17 mouse cellular contexts compared by ENCODE assay signal in the genomic region with DNA sequence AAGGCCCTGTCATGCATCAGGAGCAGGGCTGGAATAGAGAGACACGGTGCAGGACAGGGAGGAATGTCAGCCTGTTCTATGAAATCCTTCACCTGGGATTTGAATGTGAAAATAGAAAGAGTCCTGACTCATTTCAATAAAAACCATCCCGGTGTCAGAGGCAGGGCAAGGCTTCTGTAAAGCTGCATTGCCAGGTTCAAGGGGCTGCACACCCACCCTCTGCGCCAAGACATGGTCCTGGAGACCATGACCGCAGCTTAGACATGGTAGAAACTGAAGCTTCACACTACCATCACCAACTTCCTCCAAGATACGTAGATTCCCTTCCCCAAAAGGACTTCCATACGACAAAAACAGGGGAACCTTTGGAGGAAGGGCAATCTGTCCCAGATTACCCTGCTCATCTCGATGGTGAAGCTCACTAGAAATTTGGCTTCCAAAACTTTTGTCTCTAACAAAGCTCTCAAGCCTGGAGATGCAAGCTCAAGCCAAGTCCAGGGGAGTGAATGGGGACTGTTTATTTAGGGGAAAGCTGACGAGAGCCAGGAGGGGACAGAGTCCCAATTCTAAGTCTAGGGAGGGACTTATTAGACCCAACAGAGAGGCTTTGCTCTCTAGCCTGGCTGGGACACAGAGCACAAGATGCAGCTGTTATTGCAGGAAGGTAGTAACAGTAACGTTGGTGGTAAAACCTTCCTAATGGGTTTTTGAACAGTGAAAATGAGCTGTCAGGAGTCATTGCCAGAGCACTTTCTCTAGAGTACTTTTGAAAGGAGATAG.
DNase-seq lines count a peak whose midpoint lies in the region; ATAC-seq lines count a peak whose summit lies in the region.
"Had no signal": no experiment of that assay in that cellular context is flagged by ENCODE, and none has a peak within 500 bp of the region (broad histone marks: within the 10 kb centered on the region; RNA-seq: fewer than 3 reads in every experiment).

No protein-coding gene starts in this region.

- 79% methylated on average over 9 of the region's 9 CpGs for WGBS in hindbrain, embryonic 12.5 days
- 84% methylated on average over 9 of the region's 9 CpGs for WGBS in hindbrain, embryonic 14.5 days
- WGBS in midbrain, embryonic 10.5 days: 82% methylated on average over 9 of the region's 9 CpGs
- 83% methylated on average over 9 of the region's 9 CpGs for WGBS in midbrain, embryonic 11.5 days
- WGBS in midbrain, embryonic 16.5 days: 81% methylated on average over 9 of the region's 9 CpGs

- H3K4me2 ChIP-seq in hindbrain, embryonic 12.5 days (replicated peaks): no peak overlapping the region
- H3K4me2 ChIP-seq in hindbrain, embryonic 14.5 days (replicated peaks): no peak overlapping the region
- no peak overlapping the region for H3K4me2 ChIP-seq in midbrain, embryonic 11.5 days
- H3K4me2 ChIP-seq in midbrain, embryonic 16.5 days (ENCODE audit: low read length): no peak overlapping the region
- H3K4me2 ChIP-seq: limb, embryonic 13.5 days; liver, embryonic 13.5 days; lung, embryonic 15.5 days; neural tube, embryonic 12.5 days had no signal

- H3K9me3 ChIP-seq in hindbrain, embryonic 12.5 days (replicated peaks): no peaks in the 10 kb centered on the region
- no peaks in the 10 kb centered on the region for H3K9me3 ChIP-seq in hindbrain, embryonic 14.5 days (ENCODE audit: control insufficient read depth, low read length)
- H3K9me3 ChIP-seq in midbrain, embryonic 10.5 days (replicated peaks): no peaks in the 10 kb centered on the region
- H3K9me3 ChIP-seq in midbrain, embryonic 11.5 days (ENCODE audit: control insufficient read depth, low read length): no peaks in the 10 kb centered on the region
- no peaks in the 10 kb centered on the region for H3K9me3 ChIP-seq in midbrain, embryonic 16.5 days (replicated peaks; ENCODE audit: control insufficient read depth, low read length, poor library complexity, severe bottlenecking)
- H3K9me3 ChIP-seq: limb, embryonic 13.5 days; liver, embryonic 13.5 days; lung, embryonic 15.5 days; neural tube, embryonic 12.5 days had no signal

- H3K4me1 ChIP-seq in hindbrain, embryonic 12.5 days: peaks cover 25% of the 10 kb centered on the region
- H3K4me1 ChIP-seq in hindbrain, embryonic 14.5 days (replicated peaks; ENCODE audit: control insufficient read depth, insufficient read depth, low read length): peaks cover 27% of the 10 kb centered on the region
- H3K4me1 ChIP-seq in midbrain, embryonic 10.5 days: peaks cover 29% of the 10 kb centered on the region
- peaks cover 15% of the 10 kb centered on the region for H3K4me1 ChIP-seq in midbrain, embryonic 11.5 days (ENCODE audit: control insufficient read depth, insufficient read depth, low read length)
- H3K4me1 ChIP-seq in midbrain, embryonic 16.5 days (ENCODE audit: control insufficient read depth, insufficient read depth, low read length): peaks cover 5% of the 10 kb centered on the region; the same call in 1 of the 2 replicates
- H3K4me1 ChIP-seq: liver, embryonic 13.5 days had no signal

- DNase-seq in hindbrain, embryonic 14.5 days (ENCODE audit: low spot score): no peak
- no peak for DNase-seq in midbrain, embryonic 10.5 days (ENCODE audit: low spot score)
- no peak for DNase-seq in midbrain, embryonic 11.5 days (ENCODE audit: low spot score, missing footprints)
- DNase-seq in induced T-regulatory cell, adult 2 months (ENCODE audit: low read depth): peak; percentile 66
- no peak for DNase-seq in cerebellum, postnatal 36 days
- DNase-seq: cerebellum, adult 2 months; kidney, adult 9 months; kidney, postnatal 36 days; liver, embryonic 13.5 days; thymus, postnatal 14 days had no signal

- no peak overlapping the region for H3K4me3 ChIP-seq in hindbrain, embryonic 12.5 days
- no peak overlapping the region for H3K4me3 ChIP-seq in hindbrain, embryonic 14.5 days (replicated peaks; ENCODE audit: low read length)
- H3K4me3 ChIP-seq in midbrain, embryonic 10.5 days: no peak overlapping the region
- H3K4me3 ChIP-seq in midbrain, embryonic 11.5 days (ENCODE audit: low read depth, low read length): no peak overlapping the region
- H3K4me3 ChIP-seq in midbrain, embryonic 16.5 days (ENCODE audit: low read depth, low read length): no peak overlapping the region
- H3K4me3 ChIP-seq: limb, embryonic 13.5 days; liver, embryonic 13.5 days; lung, embryonic 15.5 days; neural tube, embryonic 12.5 days had no signal

- no peaks in the 10 kb centered on the region for H3K27me3 ChIP-seq in hindbrain, embryonic 12.5 days
- H3K27me3 ChIP-seq in hindbrain, embryonic 14.5 days (ENCODE audit: control insufficient read depth, insufficient read depth, low read length): no peaks in the 10 kb centered on the region
- no peaks in the 10 kb centered on the region for H3K27me3 ChIP-seq in midbrain, embryonic 10.5 days (ENCODE audit: low read depth, poor library complexity, severe bottlenecking)
- no peaks in the 10 kb centered on the region for H3K27me3 ChIP-seq in midbrain, embryonic 11.5 days (ENCODE audit: control insufficient read depth, insufficient read depth, low read length)
- H3K27me3 ChIP-seq in midbrain, embryonic 16.5 days (ENCODE audit: control insufficient read depth, insufficient read depth, low read depth, low read length): no peaks in the 10 kb centered on the region
- H3K27me3 ChIP-seq: limb, embryonic 13.5 days; lung, embryonic 15.5 days; neural tube, embryonic 12.5 days had no signal

- H3K9ac ChIP-seq in hindbrain, embryonic 12.5 days: no peak overlapping the region
- no peak overlapping the region for H3K9ac ChIP-seq in hindbrain, embryonic 14.5 days
- no peak overlapping the region for H3K9ac ChIP-seq in midbrain, embryonic 11.5 days (ENCODE audit: low read length)
- H3K9ac ChIP-seq in midbrain, embryonic 16.5 days (ENCODE audit: low read depth, low read length): no peak overlapping the region
- H3K9ac ChIP-seq: limb, embryonic 13.5 days; liver, embryonic 13.5 days; lung, embryonic 15.5 days; neural tube, embryonic 12.5 days had no signal

- no peaks in the 10 kb centered on the region for H3K36me3 ChIP-seq in hindbrain, embryonic 12.5 days
- no peaks in the 10 kb centered on the region for H3K36me3 ChIP-seq in hindbrain, embryonic 14.5 days (replicated peaks; ENCODE audit: control insufficient read depth, insufficient read depth)
- H3K36me3 ChIP-seq in midbrain, embryonic 10.5 days: no peaks in the 10 kb centered on the region
- H3K36me3 ChIP-seq in midbrain, embryonic 11.5 days (ENCODE audit: control insufficient read depth, insufficient read depth, low read length): no peaks in the 10 kb centered on the region
- H3K36me3 ChIP-seq in midbrain, embryonic 16.5 days (ENCODE audit: control insufficient read depth, insufficient read depth, low read length): no peaks in the 10 kb centered on the region
- H3K36me3 ChIP-seq: limb, embryonic 13.5 days; liver, embryonic 13.5 days; lung, embryonic 15.5 days; neural tube, embryonic 12.5 days had no signal

- H3K27ac ChIP-seq in hindbrain, embryonic 12.5 days: 0 out of 2 replicates have a peak overlapping the region, but pooled peaks have one; percentile 23
- H3K27ac ChIP-seq in hindbrain, embryonic 14.5 days: no peak overlapping the region
- 0 out of 2 replicates have a peak overlapping the region, but pooled peaks have one; percentile 9 for H3K27ac ChIP-seq in midbrain, embryonic 10.5 days (replicated peaks)
- H3K27ac ChIP-seq in midbrain, embryonic 11.5 days (ENCODE audit: low read depth, low read length): no peak overlapping the region
- H3K27ac ChIP-seq in midbrain, embryonic 16.5 days (ENCODE audit: low read length): 0 out of 2 replicates have a peak overlapping the region, but pooled peaks have one; percentile 13
- H3K27ac ChIP-seq: limb, embryonic 13.5 days; liver, embryonic 13.5 days; macrophage; neural tube, embryonic 12.5 days had no signal

- ATAC-seq in hindbrain, embryonic 12.5 days (ENCODE audit: low FRiP score): no peak
- no peak for ATAC-seq in hindbrain, embryonic 14.5 days (ENCODE audit: low FRiP score)
- no peak for ATAC-seq in midbrain, embryonic 11.5 days (ENCODE audit: low FRiP score)
- no peak for ATAC-seq in midbrain, embryonic 16.5 days
- ATAC-seq: inflammation-experienced regulatory T-cells, adult 6 months had no signal

Comparison
In these comparisons a context has a peak if more than half of its experiments do, and no peak if none do; other contexts are left out.
1. H3K27ac ChIP-seq: peak in hindbrain, embryonic 12.5 days (single experiment), midbrain, embryonic 10.5 days (single experiment) and midbrain, embryonic 16.5 days (single experiment); none in hindbrain, embryonic 14.5 days (single experiment) and midbrain, embryonic 11.5 days (single experiment).